Mouse (Mus musculus) olfactory bulb, adult 2 months (tissue): Measurements from ENCODE around the gene Nploc4. TPM values are rescaled to one million over a fixed set of nuclear protein-coding genes. Genes with fewer than 3 reads are reported as not detected.
A peak's percentile ranks its signal among the peaks of the same experiment; 100 is the strongest.

Experiments
- H3K27ac ChIP-seq: fragments of 200-500 bp; 2 replicates; pipeline ENCODE4 v1.5.1; 2012; ENCODE audit warnings: low read depth, low read length; ENCODE audit not compliant: insufficient read depth
- H3K4me1 ChIP-seq: fragments of 200-500 bp; 2 replicates; pipeline ENCODE4 v1.6.1; 2012; ENCODE audit warnings: low read length; ENCODE audit not compliant: control insufficient read depth, insufficient read depth
- H3K4me3 ChIP-seq: fragments of 200-500 bp; 2 replicates; pipeline ENCODE4 v1.5.1; 2012; ENCODE audit warnings: mild to moderate bottlenecking, low read depth, low read length, moderate library complexity; ENCODE audit not compliant: insufficient read depth
- CTCF ChIP-seq: fragments of 200-500 bp; IDR thresholded peaks from 2 replicates; pipeline ENCODE4 v1.5.1; 2012; ENCODE audit warnings: low read depth, mild to moderate bottlenecking, low read length, moderate library complexity; ENCODE audit not compliant: insufficient read depth
- POLR2A ChIP-seq: fragments of 200-500 bp; IDR thresholded peaks from 2 replicates; pipeline ENCODE4 v1.6.1; 2012; ENCODE audit warnings: mild to moderate bottlenecking, low read depth, low read length, moderate library complexity; ENCODE audit not compliant: insufficient read depth
- WGBS: fragments of 180-500 bp; shearing (Covaris S2); methylation state at CpG from one replicate; pipeline ENCODE4 v1.1.7; 2018; 5-methylcytosine and 5-hydroxymethylcytosine counted together
- polyA plus RNA-seq: library from polyadenylated mRNA; stranded (reverse); fragments of >200 nt; gene quantifications from 2 replicates; pipeline ENCODE4 v1.2.4, GENCODE M21; 2012; ENCODE audit warnings: low replicate concordance; ENCODE audit not compliant: missing spikeins, insufficient read depth, insufficient read length

Gene Nploc4
- polyA plus RNA-seq, 1 experiment, result not detected

DNA sequence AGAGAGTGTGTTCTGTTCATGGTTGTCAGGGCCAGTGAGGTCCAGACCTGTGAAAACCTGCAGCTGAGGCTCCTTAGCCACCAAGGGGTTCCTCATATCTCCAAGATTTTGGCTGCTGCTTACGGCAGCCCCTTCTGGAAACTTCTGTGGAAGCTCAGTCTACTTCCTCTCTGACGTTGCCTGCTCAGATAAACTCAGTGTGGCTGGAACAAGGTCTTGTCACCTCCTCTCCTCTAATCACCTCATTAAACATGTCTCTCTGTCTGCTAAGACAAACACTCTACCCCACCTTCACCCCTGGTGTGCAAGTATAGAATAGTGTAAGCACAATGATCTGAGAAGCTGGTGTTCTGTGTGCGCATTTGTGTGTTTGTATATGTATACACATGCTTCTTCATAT, 8.0 kb upstream of the Nploc4 start:
- WGBS, result 75% methylated on average over 3 of the region's 3 CpGs
- TF ChIP-seq POLR2A, result no peak
- no peak for TF ChIP-seq CTCF
- Histone ChIP-seq H3K27ac (no peak overlapping the region), H3K4me3 (no peak overlapping the region), H3K4me1 (no peaks in the 10 kb centered on the region)

DNA sequence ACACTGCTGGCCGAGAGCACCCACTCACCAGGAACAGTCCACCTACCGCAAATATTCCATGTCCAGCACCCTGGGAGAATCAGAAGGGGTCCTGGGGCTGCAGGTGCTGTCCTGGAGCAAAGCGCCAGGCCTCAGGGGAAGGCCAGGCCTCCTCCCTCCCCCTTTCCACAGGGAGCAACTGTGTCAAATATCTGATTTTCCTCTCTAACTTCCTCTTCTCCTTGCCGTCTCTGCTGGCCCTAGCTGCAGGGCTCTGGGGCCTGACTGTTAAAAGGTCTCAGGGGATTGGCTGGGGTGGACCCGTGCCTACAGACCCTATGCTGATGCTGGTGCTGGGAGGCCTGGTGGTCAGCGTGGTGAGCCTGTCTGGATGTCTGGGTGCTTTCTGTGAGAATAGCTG, 6.6 kb upstream of the Nploc4 start:
- no peak for TF ChIP-seq CTCF
- TF ChIP-seq POLR2A, result no peak
- 78% methylated on average over 6 of the region's 6 CpGs for WGBS
- no peak overlapping the region for H3K4me3 ChIP-seq

DNA sequence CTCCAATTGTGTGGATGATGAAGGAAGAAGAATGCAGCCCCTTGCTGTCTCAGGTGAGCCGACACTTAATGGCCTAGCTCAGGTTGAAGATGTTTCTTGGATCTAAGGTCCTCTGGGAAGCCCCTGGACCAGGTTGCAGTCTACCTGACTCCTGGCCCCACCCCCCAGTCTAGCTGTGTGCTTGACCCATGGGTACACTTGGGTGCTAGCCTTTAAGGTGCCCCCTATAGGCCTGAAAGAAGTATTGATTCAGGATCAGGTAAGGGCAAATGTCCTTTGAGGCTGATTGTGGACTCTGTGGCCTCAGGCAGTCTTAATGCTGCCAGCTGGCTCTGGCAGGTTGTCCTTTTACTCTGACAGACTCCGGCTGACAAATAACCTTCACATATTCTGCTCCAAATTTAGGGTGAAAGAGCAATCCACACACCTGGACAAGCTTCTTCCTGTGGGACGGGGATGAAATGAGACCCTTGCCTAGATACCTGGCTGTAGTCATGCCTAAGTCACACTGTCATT, 5.3 kb upstream of the Nploc4 start:
- Histone ChIP-seq H3K4me3 (no peak overlapping the region), H3K4me1 (no peaks in the 10 kb centered on the region), H3K27ac (no peak overlapping the region)
- TF ChIP-seq CTCF, result no peak
- no peak for TF ChIP-seq POLR2A
- 92% methylated on average over 3 of the region's 3 CpGs for WGBS

More for the DNA sequence above, 6.6 kb upstream of the Nploc4 start:
- H3K27ac ChIP-seq, result no peak overlapping the region
- H3K4me1 ChIP-seq, result no peaks in the 10 kb centered on the region

DNA sequence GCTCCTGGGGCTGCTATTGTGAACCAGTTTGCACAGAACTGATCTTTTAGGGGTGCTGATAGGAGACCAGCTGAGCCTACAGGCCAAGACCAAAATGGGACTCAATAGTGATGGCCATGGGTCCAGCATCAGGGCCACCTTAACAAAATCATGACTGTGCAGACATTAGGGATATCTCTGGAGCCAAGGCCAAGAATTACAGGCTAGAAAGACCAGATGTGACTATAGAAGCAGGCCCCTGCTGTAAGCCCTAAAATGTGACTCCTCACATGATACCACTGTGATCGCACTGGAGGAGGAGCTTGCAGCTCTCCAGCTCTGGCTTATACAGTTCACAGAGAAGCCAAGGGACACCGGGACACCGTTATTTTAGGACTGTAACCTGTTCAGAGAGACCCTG, 4.8 kb upstream of the Nploc4 start, which contains the start of gene Tspan10:
Gene Tspan10 (plus strand): TSS at position 301 of the 400 bp plus-strand sequence.
- Histone ChIP-seq H3K4me1 (no peaks in the 10 kb centered on the region), H3K27ac (no peak within 1 kb of the TSS), H3K4me3 (no peak within 1 kb of the TSS)
- 88% methylated on average over 3 of the region's 3 CpGs for WGBS
- TF ChIP-seq CTCF (no peak), POLR2A (no peak)

DNA sequence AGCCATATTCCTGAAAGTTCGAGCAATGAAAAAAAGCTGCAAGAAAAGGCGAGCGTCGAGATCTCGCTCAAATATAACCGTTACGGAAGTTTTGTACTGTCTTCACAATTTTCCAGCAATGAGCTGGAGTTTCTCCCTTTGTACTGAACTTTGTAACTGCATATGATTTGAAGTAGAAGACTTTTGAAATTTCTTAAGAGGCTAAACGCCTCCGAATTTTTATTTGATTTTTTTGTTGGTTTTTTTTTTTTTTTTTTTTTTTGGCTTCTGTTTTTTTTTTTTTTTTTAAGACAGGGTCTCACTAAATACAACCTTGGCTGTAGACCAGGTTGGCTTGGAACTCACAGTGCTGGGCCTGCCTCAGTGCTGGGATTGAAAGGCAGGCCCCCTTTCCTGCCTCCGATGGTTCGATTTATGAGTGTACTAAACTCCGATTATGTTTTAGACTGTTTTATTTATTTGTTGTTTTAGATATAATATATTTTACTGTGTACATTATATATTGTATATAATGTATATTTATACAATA, 413 bp upstream of the Nploc4 start:
- Histone ChIP-seq H3K4me3 (peak overlapping the region; percentile 99), H3K4me1 (no peaks in the 10 kb centered on the region), H3K27ac (no peak overlapping the region)
- WGBS, result 15% methylated on average over 12 of the region's 12 CpGs
- TF ChIP-seq POLR2A (no peak), CTCF (no peak)

DNA sequence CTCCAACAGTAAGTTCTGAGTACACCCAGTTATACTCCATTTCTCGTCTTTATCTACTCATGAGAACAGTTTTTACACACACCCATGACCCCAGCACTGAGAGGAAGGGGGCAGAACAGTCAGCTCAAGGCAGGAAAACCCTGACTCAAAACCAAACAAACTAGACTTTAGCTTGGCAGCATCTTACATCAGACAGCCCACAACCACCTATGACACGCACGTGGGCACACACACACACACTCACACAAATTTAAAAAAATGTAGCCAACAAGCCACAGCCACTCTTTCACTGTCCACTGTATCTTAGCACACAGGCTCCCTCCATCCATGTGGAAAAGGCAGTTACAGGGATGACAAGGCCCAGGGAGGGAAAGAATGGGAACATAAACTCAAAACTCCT, 10.8 kb downstream of the Nploc4 start:
- Histone ChIP-seq H3K4me3 (no peak overlapping the region), H3K4me1 (no peaks in the 10 kb centered on the region), H3K27ac (no peak overlapping the region)
- TF ChIP-seq CTCF, result no peak
- TF ChIP-seq POLR2A, result no peak
- 90% methylated on average over 3 of the region's 3 CpGs for WGBS

DNA sequence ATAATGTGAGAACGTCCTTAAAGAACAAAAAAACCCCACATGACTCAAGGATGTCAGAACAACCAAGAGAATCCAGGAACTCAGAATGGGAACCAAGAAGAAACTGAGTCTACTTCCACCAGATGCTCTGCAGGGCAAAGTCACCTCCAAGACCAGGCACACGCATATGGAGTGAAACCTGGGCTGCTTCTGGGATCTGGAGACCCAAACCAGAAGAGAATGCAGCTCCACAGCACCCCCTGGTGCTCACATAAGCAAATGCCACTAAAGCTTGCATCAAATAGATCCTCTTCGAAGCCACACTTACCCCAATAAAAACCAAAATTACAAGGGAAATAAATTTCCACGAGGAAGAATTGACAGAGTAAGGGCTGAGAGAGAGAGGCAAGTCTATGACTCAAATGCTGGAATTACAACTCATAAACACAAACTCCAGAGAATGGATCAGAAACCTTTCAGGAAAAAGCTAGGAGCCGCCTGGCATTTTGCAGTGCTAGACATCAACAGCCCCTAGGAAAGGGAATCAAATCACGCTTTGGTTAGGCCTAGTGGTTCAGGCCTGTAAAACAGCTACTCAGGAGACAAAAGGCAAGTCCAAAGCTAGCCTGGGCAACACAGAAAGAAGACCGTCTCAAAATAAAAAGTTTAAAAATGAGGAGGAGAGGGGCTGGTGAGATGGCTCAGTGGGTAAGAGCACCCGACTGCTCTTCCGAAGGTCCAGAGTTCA, 13.8 kb downstream of the Nploc4 start:
- 56% methylated on average over 9 of the region's 9 CpGs for WGBS
- no peak overlapping the region for H3K4me3 ChIP-seq
- 0 out of 2 replicates have a peak, but pooled peaks have one; percentile 36 for TF ChIP-seq CTCF
- no peak for TF ChIP-seq POLR2A
- H3K4me1 ChIP-seq, result no peaks in the 10 kb centered on the region
- H3K27ac ChIP-seq, result no peak overlapping the region

DNA sequence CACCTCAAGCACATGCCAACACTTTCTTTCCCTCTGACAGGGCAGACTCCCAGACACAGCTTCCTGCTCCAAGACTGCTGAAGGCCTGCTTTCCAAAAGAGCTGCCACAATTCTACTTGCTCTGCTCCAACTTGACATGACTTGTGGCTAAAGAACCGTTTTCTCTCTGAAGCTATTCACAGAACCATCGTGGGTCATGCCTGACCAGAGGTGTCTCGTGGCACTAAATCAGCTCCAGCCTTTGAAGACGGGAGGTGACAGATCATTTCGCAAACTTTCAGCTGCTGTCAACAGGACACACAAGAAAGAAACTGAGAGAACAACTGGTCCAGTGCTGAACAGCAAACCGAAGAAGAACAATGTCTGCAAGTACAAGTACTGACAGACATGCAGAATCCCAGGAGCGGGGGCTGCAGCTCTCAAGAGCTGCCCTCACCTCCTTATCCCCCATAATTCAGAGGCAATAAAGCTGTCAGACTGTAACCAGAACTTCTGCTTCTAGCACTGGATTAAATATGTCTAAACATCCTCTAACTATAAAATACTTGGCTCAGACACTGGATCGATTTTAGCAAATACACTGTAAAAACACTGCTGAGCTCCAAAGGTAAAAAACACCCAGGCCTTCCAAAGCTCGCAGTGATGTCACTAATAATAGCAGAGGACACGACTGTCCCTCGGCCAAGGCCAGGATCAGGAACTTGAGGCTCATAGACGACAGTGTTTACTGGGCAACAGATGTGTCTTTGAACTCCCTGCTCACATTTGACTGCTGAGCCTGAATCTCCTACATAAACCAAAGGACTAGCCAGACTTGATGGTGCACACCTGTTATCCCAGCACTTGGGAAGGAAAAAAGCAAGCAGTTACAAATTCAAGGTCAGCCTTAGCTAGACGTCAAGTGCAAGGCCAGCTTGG, 14.6 kb downstream of the Nploc4 start:
- 83% methylated on average over 13 of the region's 13 CpGs for WGBS
- TF ChIP-seq CTCF (no peak), POLR2A (no peak)
- Histone ChIP-seq H3K4me1 (no peaks in the 10 kb centered on the region), H3K4me3 (no peak overlapping the region), H3K27ac (no peak overlapping the region)
